Mouse (Mus musculus) megakaryocyte, embryonic 14.5 days (primary cell): ENCODE measurements around the gene Igfbp2.

Source experiments
- FLI1 ChIP-seq: IDR thresholded peaks from 2 replicates; pipeline ENCODE4 v1.6.1; 2012; ENCODE audit warnings: low read length, inconsistent platforms, mixed read lengths
- GATA1 ChIP-seq: IDR thresholded peaks from 3 replicates; pipeline ENCODE4 v1.6.1; 2012; ENCODE audit warnings: mixed read lengths, low read length, inconsistent platforms, borderline replicate concordance

- TF ChIP-seq GATA1 (no peak), FLI1 (no peak)
These were observed 1.4 kb upstream of the Igfbp2 start for GRCm38 (mm10) chr1:72822893-72823292.
